Mouse (Mus musculus) CH12.LX (cell line): Measurements from ENCODE around the gene Lrrc46. TPM values are rescaled to one million over a fixed set of nuclear protein-coding genes. Genes with fewer than 3 reads are reported as not detected.

Source experiments
- DNase-seq: peaks from one replicate; pipeline ENCODE4 v3.0.0-alpha.2; 2013; ENCODE audit errors: extremely low read depth
- H3K27ac ChIP-seq: 2 replicates; pipeline ENCODE4 v1.5.1; 2012; ENCODE audit warnings: low read depth, mild to moderate bottlenecking, control low read depth, moderate library complexity; ENCODE audit not compliant: insufficient read depth
- H3K27me3 ChIP-seq: replicated peaks from 2 replicates; pipeline ENCODE3; 2012; ENCODE audit warnings: inconsistent platforms
- H3K36me3 ChIP-seq, 2 experiments: replicated peaks in 1 of 2; 2 replicates each; pipeline versions ENCODE3 to v1.6.1; 2012; ENCODE audit warnings: inconsistent platforms in 1 of 2, low read length in 1 of 2, mild to moderate bottlenecking in 1 of 2, mixed read lengths in 1 of 2, moderate library complexity in 1 of 2; ENCODE audit not compliant: control insufficient read depth in 1 of 2, insufficient read depth in 1 of 2
- H3K4me1 ChIP-seq, 2 experiments: 2 replicates each; pipeline ENCODE4 v1.6.1; 2012; ENCODE audit warnings: inconsistent platforms in 1 of 2, moderate library complexity in 1 of 2; ENCODE audit not compliant: insufficient read depth in 2 of 2, control insufficient read depth in 1 of 2
- H3K4me2 ChIP-seq: 2 replicates; pipeline ENCODE4 v1.6.1; 2012; ENCODE audit warnings: low read depth, mild to moderate bottlenecking, control low read depth; ENCODE audit not compliant: poor library complexity, insufficient read depth, severe bottlenecking
- H3K4me3 ChIP-seq, 3 experiments: fragments of 150-350 bp in 1 of 3; sonication (generic) in 1 of 3; replicated peaks in 1 of 3; 2 replicates each; pipeline versions ENCODE3 to v1.5.1; 2011 to 2012; ENCODE audit warnings: low read depth in 2 of 3, low read length in 2 of 3, mild to moderate bottlenecking in 2 of 3, moderate library complexity in 2 of 3, control low read depth in 1 of 3, improper control_type of control experiment in 1 of 3, inconsistent platforms in 1 of 3, mixed read lengths in 1 of 3; ENCODE audit not compliant: poor library complexity in 1 of 3
- H3K79me2 ChIP-seq: replicated peaks from 2 replicates; pipeline ENCODE4 v1.6.1; 2012; ENCODE audit warnings: mild to moderate bottlenecking, moderate library complexity; ENCODE audit not compliant: control insufficient read depth, poor library complexity, insufficient read depth, severe bottlenecking; ENCODE audit errors: extremely low read depth
- H3K9ac ChIP-seq: 2 replicates; pipeline ENCODE4 v1.6.1; 2012; ENCODE audit warnings: low read depth, mild to moderate bottlenecking, control low read depth, moderate library complexity; ENCODE audit not compliant: insufficient read depth
- H3K9me3 ChIP-seq: replicated peaks from 2 replicates; pipeline ENCODE3; 2012; ENCODE audit warnings: low read length, inconsistent platforms, mixed read lengths
- BHLHE40 ChIP-seq: IDR thresholded peaks from 2 replicates; pipeline ENCODE4 v1.6.1; 2011; ENCODE audit warnings: mild to moderate bottlenecking, low read depth, low read length, improper control_type of control experiment
- CHD1 ChIP-seq: IDR thresholded peaks from 2 replicates; pipeline ENCODE4 v1.6.1; 2012; ENCODE audit warnings: low read depth, low read length, improper control_type of control experiment, inconsistent platforms
- CHD2 ChIP-seq: IDR thresholded peaks from 2 replicates; pipeline ENCODE4 v1.6.1; 2011; ENCODE audit warnings: low read length, improper control_type of control experiment
- ELF1 ChIP-seq: IDR thresholded peaks from 2 replicates; pipeline ENCODE4 v1.6.1; 2014; ENCODE audit warnings: low read depth, mild to moderate bottlenecking, inconsistent platforms, low read length, improper control_type of control experiment
- EP300 ChIP-seq: IDR thresholded peaks from 2 replicates; pipeline ENCODE4 v1.6.1; 2011; ENCODE audit warnings: low read length, improper control_type of control experiment
- GABPA ChIP-seq: IDR thresholded peaks from 2 replicates; pipeline ENCODE4 v1.6.1; 2012; ENCODE audit warnings: low read depth, low read length, improper control_type of control experiment, inconsistent platforms; ENCODE audit not compliant: insufficient replicate concordance
- HCFC1 ChIP-seq: IDR thresholded peaks from 2 replicates; pipeline ENCODE4 v1.6.1; 2012; ENCODE audit warnings: low read depth, mild to moderate bottlenecking, inconsistent platforms, low read length, improper control_type of control experiment
- IRF4 ChIP-seq: IDR thresholded peaks from 2 replicates; pipeline ENCODE4 v1.6.1; 2014; ENCODE audit warnings: low read depth, mild to moderate bottlenecking, inconsistent platforms, low read length, improper control_type of control experiment
- KAT2A ChIP-seq: IDR thresholded peaks from 2 replicates; pipeline ENCODE4 v1.6.1; 2012; ENCODE audit warnings: low read length, improper control_type of control experiment, inconsistent platforms; ENCODE audit not compliant: insufficient replicate concordance
- NELFE ChIP-seq: IDR thresholded peaks from 2 replicates; pipeline ENCODE4 v1.6.1; 2011; ENCODE audit warnings: low read depth, low read length, improper control_type of control experiment
- NRF1 ChIP-seq: IDR thresholded peaks from 2 replicates; pipeline ENCODE4 v1.6.1; 2014; ENCODE audit warnings: low read depth, mild to moderate bottlenecking, inconsistent platforms, low read length, improper control_type of control experiment, moderate library complexity
- POLR2A ChIP-seq: IDR thresholded peaks from 2 replicates; pipeline ENCODE4 v1.6.1; 2011; ENCODE audit warnings: low read depth, mild to moderate bottlenecking, improper control_type of control experiment, low read length
- POLR2AphosphoS2 ChIP-seq: IDR thresholded peaks from 2 replicates; pipeline ENCODE4 v1.6.1; 2011; ENCODE audit warnings: low read depth, low read length, improper control_type of control experiment
- RAD21 ChIP-seq: IDR thresholded peaks from 2 replicates; pipeline ENCODE4 v1.6.1; 2011; ENCODE audit warnings: low read depth, mild to moderate bottlenecking, low read length, improper control_type of control experiment, moderate library complexity
- SIN3A ChIP-seq: IDR thresholded peaks from 2 replicates; pipeline ENCODE4 v1.6.1; 2012; ENCODE audit warnings: low read length, improper control_type of control experiment, inconsistent platforms
- UBTF ChIP-seq: IDR thresholded peaks from 2 replicates; pipeline ENCODE4 v1.6.1; 2012; ENCODE audit warnings: low read depth, mild to moderate bottlenecking, inconsistent platforms, low read length, improper control_type of control experiment, moderate library complexity
- USF1 ChIP-seq: IDR thresholded peaks from 2 replicates; pipeline ENCODE4 v1.6.1; 2014; ENCODE audit warnings: low read depth, mild to moderate bottlenecking, inconsistent platforms, low read length, improper control_type of control experiment
- USF2 ChIP-seq: conservative IDR thresholded peaks from 2 replicates; pipeline ENCODE4 v1.6.1; 2011; ENCODE audit warnings: low read depth, low read length, improper control_type of control experiment
- ZMIZ1 ChIP-seq: IDR thresholded peaks from 2 replicates; pipeline ENCODE4 v1.6.1; 2012; ENCODE audit warnings: low read depth, mild to moderate bottlenecking, inconsistent platforms, low read length, improper control_type of control experiment
- ZNF384 ChIP-seq: IDR thresholded peaks from 2 replicates; pipeline ENCODE4 v1.6.1; 2012; ENCODE audit warnings: low read depth, low read length, improper control_type of control experiment, inconsistent platforms
- dilution Hi-C: fragments of 300-500 bp; cut with MboI; formaldehyde crosslinking; loops from 2 replicates; pipeline ENCODE4 v1.14.3; 2020; ENCODE audit warnings: low sequenced_read_pairs; ENCODE audit not compliant: extremely low pct_unique_long_range_greater_than_20kb, extremely low pct_ligation_motif_present
- in situ Hi-C: fragments of 300-500 bp; cut with MboI; formaldehyde crosslinking; loops from 3 replicates; pipeline ENCODE4 v1.14.3; 2019; ENCODE audit warnings: low sequenced_read_pairs, low pct_ligation_motif_present, low pct_unique_long_range_greater_than_20kb, mixed read lengths
- polyA plus RNA-seq: library from polyadenylated mRNA; unstranded; fragments of >175 nt; gene quantifications from 2 replicates; pipeline ENCODE4 v1.2.1, GENCODE M21; 2012; ENCODE audit warnings: low read depth; ENCODE audit not compliant: insufficient read length
- total RNA-seq, 2 experiments: library from RNA; depleted of rRNA; stranded (reverse); fragments of 300-350 nt in 1 of 2; fragments of >200 nt in 1 of 2; gene quantifications; 2 replicates each; pipeline ENCODE4 v1.2.3; 2012 to 2014

Gene Lrrc46
- total and polyA plus RNA-seq, 3 experiments, result 0.38 to 0.91 TPM; not detected in 1

GRCm38 (mm10) chr11:96995836-96996772 is 45.1 kb downstream of the Lrrc46 start (continued):
- peak; percentile 84; the same call in 1 of the 2 replicates for TF ChIP-seq CHD1

DNA sequence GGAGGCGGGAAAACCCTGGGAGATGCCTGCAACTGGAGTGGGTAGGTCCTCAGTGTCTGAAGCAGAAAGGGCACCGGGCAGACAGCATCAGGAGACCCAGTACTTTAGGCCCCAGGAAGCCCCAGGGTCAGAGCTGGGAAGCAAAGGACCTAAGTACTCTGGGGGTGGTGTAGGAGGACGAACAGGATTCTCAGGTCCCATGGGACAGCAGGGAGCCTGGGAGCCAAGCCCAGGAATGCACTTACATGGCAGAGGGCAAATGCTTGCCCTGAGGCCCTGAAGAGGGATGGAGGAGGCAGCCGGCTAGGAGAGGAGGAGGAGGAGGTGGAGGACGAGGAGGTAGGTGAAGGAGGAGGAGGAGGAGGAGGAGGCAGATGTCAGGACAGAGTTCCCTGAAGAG is 46.2 kb downstream of the Lrrc46 start:
- Histone ChIP-seq H3K4me3 (peak overlapping the region; percentile 43 to 60 (median 55)), H3K4me1 (peaks cover 55 to 87% of the 10 kb centered on the region in 2 experiments), H3K27me3 (no peaks in the 10 kb centered on the region), H3K36me3 (peaks cover 0 to 6% of the 10 kb centered on the region in 2 experiments), H3K4me2 (peak overlapping the region; percentile 73), H3K9me3 (no peaks in the 10 kb centered on the region), H3K9ac (peak overlapping the region; percentile 81), H3K79me2 (no peaks in the 10 kb centered on the region), H3K27ac (peak overlapping the region; percentile 96)
- dilution Hi-C loops (no loop called here), in situ Hi-C loops (no loop called here)
- DNase-seq, result no peak
- TF ChIP-seq IRF4 (no peak), USF1 (no peak), NRF1 (0 out of 2 replicates have a peak, but pooled peaks have one; percentile 18), USF2 (no peak), BHLHE40 (no peak), ZMIZ1 (peak; percentile 23; the same call in 1 of the 2 replicates), KAT2A (0 out of 2 replicates have a peak, but pooled peaks have one; percentile 47), EP300 (no peak), ELF1 (no peak), SIN3A (no peak), CHD2 (no peak), RAD21 (no peak), NELFE (no peak), HCFC1 (no peak), GABPA (no peak), ZNF384 (no peak), POLR2A (no peak; the same call in 1 of the 2 replicates), POLR2AphosphoS2 (no peak), UBTF (no peak)
